Mouse (Mus musculus) erythroblast, embryonic 14.5 days (primary cell): Measurements from ENCODE around the gene Olfr339. TPM values are rescaled to one million over a fixed set of nuclear protein-coding genes. Genes with fewer than 3 reads are reported as not detected.
"Not testable (repeated sequence)": the region's sequence is repeated elsewhere in the genome, so short reads cannot be mapped to it uniquely, and the experiment has no call there.

Source experiments
- H3K27me3 ChIP-seq: 2 replicates; pipeline ENCODE4 v1.6.1; 2012; ENCODE audit warnings: inconsistent platforms; ENCODE audit not compliant: control insufficient read depth
- H3K36me3 ChIP-seq: 2 replicates; pipeline ENCODE4 v1.6.1; 2012; ENCODE audit warnings: mild to moderate bottlenecking, inconsistent platforms; ENCODE audit not compliant: control insufficient read depth
- H3K4me1 ChIP-seq: 2 replicates; pipeline ENCODE4 v1.6.1; 2012; ENCODE audit warnings: inconsistent platforms; ENCODE audit not compliant: control insufficient read depth
- H3K4me3 ChIP-seq: replicated peaks from 2 replicates; pipeline ENCODE3; 2012; ENCODE audit warnings: moderate library complexity, mild to moderate bottlenecking, inconsistent platforms
- H3K9me3 ChIP-seq: 2 replicates; pipeline ENCODE4 v1.6.1; 2012; ENCODE audit warnings: low read length, inconsistent platforms, mixed read lengths; ENCODE audit not compliant: control insufficient read depth
- GATA1 ChIP-seq: IDR thresholded peaks from 2 replicates; pipeline ENCODE4 v1.6.1; 2012; ENCODE audit warnings: low read length, inconsistent platforms, mixed read lengths
- TAL1 ChIP-seq: IDR thresholded peaks from 3 replicates; pipeline ENCODE4 v1.6.1; 2012; ENCODE audit warnings: low read length, inconsistent platforms, mixed read lengths
- polyA plus RNA-seq: library from polyadenylated mRNA; stranded (reverse); fragments of >175 nt; gene quantifications from 2 replicates; pipeline ENCODE4 v1.2.3, GENCODE M21; 2012

Olfr339 gene
- not detected in 2 replicates for polyA plus RNA-seq

- Histone ChIP-seq H3K4me3 (no peak within 1 kb of the TSS), H3K4me1 (no peaks in the 10 kb centered on the region), H3K36me3 (no peaks in the 10 kb centered on the region), H3K27me3 (no peaks in the 10 kb centered on the region), H3K9me3 (no peaks in the 10 kb centered on the region)
- TF ChIP-seq TAL1 (no peak), GATA1 (no peak)
Measured at GRCm38 (mm10) chr2:36418647-36419046, at the start of gene Olfr339. Gene Olfr339, plus strand, starts transcription at chr2:36418947.

GRCm38 (mm10) chr2:36373219-36373618, 45.5 kb upstream of the Olfr339 start, which contains the start of gene Olfr338:
Gene Olfr338, plus strand, starts transcription at chr2:36373519.
- no peaks in the 10 kb centered on the region for H3K36me3 ChIP-seq
- peaks cover 8% of the 10 kb centered on the region for H3K9me3 ChIP-seq
- H3K4me3 ChIP-seq, result no peak within 1 kb of the TSS
- no peaks in the 10 kb centered on the region for H3K4me1 ChIP-seq
- TF ChIP-seq TAL1 (no peak), GATA1 (no peak)
- no peaks in the 10 kb centered on the region for H3K27me3 ChIP-seq

GRCm38 (mm10) chr2:36415174-36415573, 3.6 kb upstream of the Olfr339 start:
- H3K36me3 ChIP-seq, H3K4me1 ChIP-seq, H3K27me3 ChIP-seq, H3K9me3 ChIP-seq, H3K4me3 ChIP-seq: not testable (repeated sequence)

- not testable (repeated sequence) for H3K4me3 ChIP-seq, H3K4me1 ChIP-seq, H3K9me3 ChIP-seq, H3K27me3 ChIP-seq, H3K36me3 ChIP-seq
Measured at GRCm38 (mm10) chr2:36415591-36415990, 3.2 kb upstream of the Olfr339 start.

- H3K27me3 ChIP-seq, result no peaks in the 10 kb centered on the region
- H3K4me3 ChIP-seq, result no peak within 1 kb of the TSS
- H3K9me3 ChIP-seq, result peaks cover 5% of the 10 kb centered on the region; the same call in 1 of the 2 replicates
- H3K4me1 ChIP-seq, result no peaks in the 10 kb centered on the region
- TF ChIP-seq GATA1 (no peak), TAL1 (no peak)
- H3K36me3 ChIP-seq, result no peaks in the 10 kb centered on the region
Measured at GRCm38 (mm10) chr2:36452287-36452686, 33.5 kb downstream of the Olfr339 start, which contains the start of gene Olfr340. Gene Olfr340, plus strand, starts transcription at chr2:36452587.

GRCm38 (mm10) chr2:36473634-36474033, 54.9 kb downstream of the Olfr339 start:
- no peak for TF ChIP-seq GATA1
- TF ChIP-seq TAL1, result no peak
- Histone ChIP-seq H3K36me3 (no peaks in the 10 kb centered on the region), H3K27me3 (no peaks in the 10 kb centered on the region)

More at GRCm38 (mm10) chr2:36473634-36474033, 54.9 kb downstream of the Olfr339 start:
- no peak overlapping the region for H3K4me3 ChIP-seq
- H3K4me1 ChIP-seq, result no peaks in the 10 kb centered on the region
- peaks cover 7% of the 10 kb centered on the region; the same call in 1 of the 2 replicates for H3K9me3 ChIP-seq

Other genes with a start within 250 kb of the Olfr339 start
- gene Ptgs1, start 188.5 kb upstream of the Olfr339 start, polyA plus RNA-seq, result 0.09 TPM in 1 of 2 replicates, not detected in the other
- not detected in 2 replicates for gene Olfr338, start 45.4 kb upstream of the Olfr339 start, polyA plus RNA-seq
- not detected in 2 replicates for gene Olfr340, start 33.6 kb downstream of the Olfr339 start, polyA plus RNA-seq
- not detected in 2 replicates for gene Olfr341, start 63.5 kb downstream of the Olfr339 start, polyA plus RNA-seq
- gene Olfr342, start 106.1 kb downstream of the Olfr339 start, polyA plus RNA-seq, result not detected in 2 replicates
- not detected in 2 replicates for gene Olfr344, start 147.7 kb downstream of the Olfr339 start, polyA plus RNA-seq
- gene Olfr345, start 221.1 kb downstream of the Olfr339 start, polyA plus RNA-seq, result not detected in 2 replicates